Mouse (Mus musculus): ENCODE data around the gene Hectd4.

- TF ChIP-seq EP300 (IDR thresholded peaks at IDR 0.05; ENCODE audit: low read depth) (no peak), CTCF (IDR thresholded peaks at IDR 0.05; ENCODE audit: low read depth) (no peak)
These were observed 25.2 kb downstream of the Hectd4 start for GRCm38 (mm10) chr5:121245201-121245600.

Data from liver, postnatal 0 days (tissue).